Mouse (Mus musculus) B cell, adult 62 days (primary cell): ENCODE measurements around the gene Pigyl. TPM values are rescaled to one million over a fixed set of nuclear protein-coding genes. Genes with fewer than 3 reads are reported as not detected.

ENCODE experiments used
- total RNA-seq: library from RNA; stranded (reverse); gene quantifications from 4 replicates; pipeline ENCODE4 v1.2.4, GENCODE M21; 2023

Pigyl gene
- total RNA-seq = 9.4 to 13.4 TPM (median 12.8 TPM) in 4 replicates

GRCm38 (mm10) chr9:22156497-22157245 is at the start of gene Pigyl:
Gene Pigyl, plus strand, starts transcription at chr9:22156846.

GRCm38 (mm10) chr9:22116740-22117426 is 39.8 kb upstream of the Pigyl start, which contains the start of gene Elof1:
Gene Elof1, minus strand, starts transcription at chr9:22117172.

DNA sequence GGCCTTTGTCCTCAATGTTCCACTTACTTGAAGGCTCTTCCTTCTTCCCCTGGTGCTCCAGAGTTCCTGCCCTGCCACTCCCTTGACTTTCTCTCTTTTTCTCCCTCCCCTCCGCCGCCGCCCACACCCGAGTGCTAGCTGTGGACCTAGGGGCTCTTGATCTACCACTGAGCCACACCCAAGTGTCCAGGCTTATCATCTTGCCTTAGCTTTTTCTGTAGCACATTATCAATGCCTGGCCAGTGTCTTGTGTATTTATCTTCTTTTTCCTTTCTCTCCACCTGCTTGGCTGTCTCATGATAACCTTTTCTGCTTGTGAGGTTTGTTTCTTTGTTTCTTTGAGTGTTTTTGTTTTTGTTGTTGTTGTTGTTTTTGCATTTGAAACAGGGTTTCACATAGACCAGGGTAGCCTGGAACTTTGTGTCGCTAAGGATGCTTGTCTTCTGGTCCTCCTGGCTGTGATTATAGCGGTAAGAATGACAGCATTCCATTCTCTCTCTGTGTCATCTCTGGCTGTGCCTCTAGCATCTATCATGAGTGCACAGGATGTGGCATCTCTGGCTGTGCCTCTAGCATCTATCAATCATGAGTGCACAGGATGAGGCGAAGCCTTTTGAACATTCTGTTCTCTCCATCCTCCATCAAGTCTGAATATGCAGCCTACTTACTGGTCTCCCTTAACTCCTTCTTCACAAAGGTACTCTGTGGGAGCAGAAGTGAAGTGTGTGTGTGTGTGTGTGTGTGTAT is 20.8 kb upstream of the Pigyl start, which contains the start of gene Acp5:
Acp5 (minus strand) TSS at position 68 of the 747 bp plus-strand sequence.

DNA sequence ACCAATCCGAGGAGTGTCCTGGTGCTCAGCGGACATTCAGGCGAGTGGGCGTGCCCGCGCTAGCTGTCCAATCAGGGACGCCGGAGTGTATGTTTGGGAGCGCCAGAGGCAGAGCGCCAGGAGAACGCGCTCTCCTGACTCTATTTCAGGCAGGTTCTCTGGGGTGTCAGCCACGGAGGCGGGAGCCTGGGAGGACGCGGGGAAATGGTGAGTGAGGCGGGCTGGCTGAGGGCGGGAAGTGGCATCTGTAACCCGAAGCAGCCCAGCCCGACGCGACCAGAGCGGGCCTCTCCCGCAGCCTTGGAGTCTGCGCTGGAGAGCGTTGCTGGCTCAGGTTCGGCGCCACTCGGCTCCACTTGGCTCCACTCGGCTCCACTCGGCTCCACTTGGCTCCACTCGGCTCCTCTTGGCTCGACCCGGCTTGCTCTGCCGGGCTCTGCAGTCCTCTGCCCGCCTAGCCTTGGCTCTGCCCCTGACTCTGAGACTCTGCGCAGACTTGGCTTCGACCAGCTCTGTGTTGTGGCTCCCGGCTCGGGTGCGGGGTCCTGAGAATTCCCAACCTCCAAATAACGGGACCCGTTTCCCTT is 31.5 kb downstream of the Pigyl start, which contains the start of gene Zfp872:
Zfp872 (plus strand) TSS at position 66 of the 587 bp plus-strand sequence.

Other genes starting within 250 kb of the Pigyl start
- 3.3 to 5.5 TPM (median 3.6 TPM) in 4 replicates for gene Rab3d, start 238.7 kb upstream of the Pigyl start, total RNA-seq
- gene Ccdc159, start 229.4 kb upstream of the Pigyl start, total RNA-seq = 0.89 TPM in 1 of 4 replicates, not detected in the others
- 0.95 to 1.5 TPM in 2 of 4 replicates, not detected in the others for gene Tmem205, start 229.3 kb upstream of the Pigyl start, total RNA-seq
- gene Plppr2, start 219.8 kb upstream of the Pigyl start, total RNA-seq = 1.3 to 1.4 TPM (median 1.3 TPM) in 4 replicates
- 7.7 to 11.2 TPM (median 9.9 TPM) in 4 replicates for gene Swsap1, start 201.1 kb upstream of the Pigyl start, total RNA-seq
- gene Epor, start 193.3 kb upstream of the Pigyl start, total RNA-seq = not detected in 4 replicates
- not detected in 4 replicates for gene Rgl3, start 167.4 kb upstream of the Pigyl start, total RNA-seq
- gene Ccdc151, start 154.2 kb upstream of the Pigyl start, total RNA-seq = not detected in 4 replicates
- gene Prkcsh, start 154.0 kb upstream of the Pigyl start, total RNA-seq = 64.4 to 73.1 TPM (median 72.2 TPM) in 4 replicates
- not detected in 4 replicates for gene Elavl3, start 104.8 kb upstream of the Pigyl start, total RNA-seq
- gene Gm49318, start 85.6 kb upstream of the Pigyl start, total RNA-seq = not detected in 4 replicates
- 28.4 to 35.4 TPM (median 33.4 TPM) in 4 replicates for gene Zfp653, start 85.5 kb upstream of the Pigyl start, total RNA-seq
- gene Ecsit, start 71.4 kb upstream of the Pigyl start, total RNA-seq = 17.8 to 24.6 TPM (median 20.1 TPM) in 4 replicates
- not detected in 4 replicates for gene Cnn1, start 57.6 kb upstream of the Pigyl start, total RNA-seq
- gene Elof1, start 39.7 kb upstream of the Pigyl start, total RNA-seq = 32.6 to 40.3 TPM (median 38.1 TPM) in 4 replicates
- 180 to 182 TPM (median 181 TPM) in 4 replicates for gene Acp5, start 21.1 kb upstream of the Pigyl start, total RNA-seq
- not detected in 4 replicates for gene Zfp872, start 31.2 kb downstream of the Pigyl start, total RNA-seq
- 30.0 to 35.4 TPM (median 32.2 TPM) in 4 replicates for gene Zfp809, start 68.9 kb downstream of the Pigyl start, total RNA-seq
- gene Zfp599, start 103.0 kb downstream of the Pigyl start, total RNA-seq = 2.0 to 3.0 TPM (median 2.6 TPM) in 4 replicates
- 14.5 to 15.2 TPM (median 14.8 TPM) in 4 replicates for gene Zfp810, start 150.8 kb downstream of the Pigyl start, total RNA-seq
- gene Anln, start 232.3 kb downstream of the Pigyl start, total RNA-seq = 0.66 to 2.4 TPM (median 1.2 TPM) in 4 replicates